Mouse (Mus musculus): ENCODE results near the gene Rtp2.

- TF ChIP-seq POLR2A (IDR thresholded peaks at IDR 0.05; ENCODE audit: insufficient read length, low read depth) (no peak), MAX (IDR thresholded peaks at IDR 0.05; ENCODE audit: low read depth) (no peak), USF1 (IDR thresholded peaks at IDR 0.05; ENCODE audit: low read depth) (no peak), TCF12 (IDR thresholded peaks at IDR 0.05; ENCODE audit: insufficient read depth, poor library complexity, severe bottlenecking) (no peak), MYOG (IDR thresholded peaks at IDR 0.05; ENCODE audit: control insufficient read depth in 1 of 3, insufficient read depth in 1 of 3, insufficient read length in 2 of 3, low read depth in 2 of 3) (no peak)
Observed at GRCm38 (mm10) chr16:23947654-23948053, 15.5 kb upstream of the Rtp2 start.

Measured in myocyte (in vitro differentiated cells).